Mouse (Mus musculus): ENCODE data around the gene Fgd2.

- TF ChIP-seq CTCF (IDR thresholded peaks at IDR 0.05; ENCODE audit: borderline replicate concordance, control insufficient read depth, extremely low read depth, insufficient read depth, low read length, poor library complexity) (no peak), POLR2A (IDR thresholded peaks at IDR 0.05; ENCODE audit: control insufficient read depth, extremely low read depth, insufficient read depth, low read length, poor library complexity) (no peak)
These were observed 21.4 kb upstream of the Fgd2 start for GRCm38 (mm10) chr17:29339170-29339768.

All from thymus, adult 2 months (tissue).